Mouse (Mus musculus): ENCODE data around the gene Sipa1l1.

Sipa1l1 gene

DNA sequence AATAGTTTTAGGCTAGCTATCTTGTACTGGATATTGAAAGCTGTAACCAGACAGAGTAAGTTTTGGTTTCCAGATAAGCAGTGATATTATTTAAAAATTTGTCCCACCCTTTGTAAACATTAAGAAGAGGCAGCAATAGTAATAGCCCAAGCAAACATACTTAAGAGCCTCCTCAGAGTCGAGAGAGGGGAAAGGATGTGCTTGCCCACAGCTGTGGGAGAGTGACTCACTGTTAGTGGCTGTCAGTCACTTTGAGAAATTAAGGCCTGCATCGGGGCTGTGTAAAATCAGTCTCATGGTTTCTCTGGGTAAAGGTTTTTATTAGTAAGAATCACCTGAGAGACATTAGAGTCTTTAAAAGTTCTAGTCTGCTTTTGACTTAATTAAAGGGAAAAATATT lies 40.6 kb downstream of the Sipa1l1 start:
- DNase-seq (ENCODE audit: low spot score): no peak

DNA sequence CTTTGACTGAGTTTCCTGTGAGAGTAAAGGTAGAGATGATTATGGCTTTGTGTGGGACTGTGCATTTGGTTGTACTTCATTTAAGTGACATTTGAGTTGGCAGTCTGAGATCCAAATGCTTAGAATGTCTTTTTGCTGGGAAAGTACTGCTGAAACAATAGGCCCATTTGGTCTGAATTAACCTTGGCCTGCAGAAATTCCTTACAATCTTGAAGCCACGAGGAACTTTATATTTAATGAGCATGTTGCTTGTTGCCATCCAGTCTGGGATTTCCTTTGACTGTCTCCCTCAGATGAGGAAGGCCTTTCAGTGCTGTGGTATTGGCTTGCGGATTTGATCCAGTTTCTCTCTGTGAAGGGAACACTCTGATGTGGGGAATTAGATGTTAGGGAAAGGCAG lies 43.9 kb downstream of the Sipa1l1 start:
- DNase-seq (ENCODE audit: low spot score): no peak

DNA sequence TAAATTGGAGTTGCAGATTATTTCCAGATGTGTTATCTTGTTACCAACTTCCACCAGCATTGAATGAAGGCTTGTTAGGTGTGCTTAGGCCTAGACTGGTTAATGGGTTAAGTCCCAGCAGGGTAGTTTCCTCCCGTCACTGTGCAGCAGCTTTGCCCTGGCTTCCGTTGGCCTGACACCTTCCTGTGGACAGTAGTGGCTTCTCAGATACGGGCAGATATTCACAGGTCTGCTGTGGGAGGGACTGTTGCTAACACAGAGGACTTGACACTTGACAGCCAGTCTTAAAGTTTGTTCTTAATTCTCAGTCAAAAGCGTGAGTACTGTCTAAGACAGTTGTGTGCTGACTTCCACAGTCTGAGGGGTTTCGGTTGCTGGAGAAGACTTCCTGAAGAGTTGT lies 45.8 kb downstream of the Sipa1l1 start:
- DNase-seq (ENCODE audit: low spot score): no peak

DNA sequence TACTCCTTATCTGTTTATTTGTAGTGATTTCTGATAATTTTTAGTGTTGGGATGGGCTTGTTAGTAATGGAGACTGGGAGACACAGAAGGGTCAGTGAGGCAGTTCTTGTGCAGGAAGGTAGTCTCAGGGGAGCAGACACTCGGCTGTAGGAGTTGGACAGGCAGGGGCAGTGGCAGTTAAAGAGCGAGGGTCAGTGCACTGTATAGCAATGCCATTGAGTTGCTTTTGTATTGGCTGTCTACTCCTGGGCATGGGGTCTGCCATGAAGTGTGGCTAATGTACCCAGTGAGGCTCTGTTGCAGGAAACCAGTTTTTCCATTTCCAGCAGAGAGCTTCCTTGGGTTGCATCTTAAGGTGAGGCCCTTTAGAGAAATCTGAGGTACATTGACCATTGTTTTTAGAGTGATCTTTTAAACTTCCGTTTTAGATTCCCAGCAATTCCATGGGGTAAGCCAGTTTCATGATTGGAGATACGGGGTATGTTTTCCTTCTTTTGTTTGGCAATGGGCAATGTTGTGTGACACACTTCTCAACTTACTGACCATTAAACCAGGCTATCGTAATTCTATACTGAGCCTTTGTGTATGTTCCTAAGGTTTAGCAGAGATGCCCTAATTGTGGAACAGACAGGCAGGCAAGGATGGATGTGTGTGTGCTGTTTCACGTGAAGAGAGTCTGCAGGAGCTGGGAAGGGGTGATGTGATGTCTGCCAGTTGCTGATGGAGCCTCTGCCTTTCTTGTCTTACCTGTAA lies 47.9 kb downstream of the Sipa1l1 start:
- DNase-seq (ENCODE audit: low spot score): no peak

DNA sequence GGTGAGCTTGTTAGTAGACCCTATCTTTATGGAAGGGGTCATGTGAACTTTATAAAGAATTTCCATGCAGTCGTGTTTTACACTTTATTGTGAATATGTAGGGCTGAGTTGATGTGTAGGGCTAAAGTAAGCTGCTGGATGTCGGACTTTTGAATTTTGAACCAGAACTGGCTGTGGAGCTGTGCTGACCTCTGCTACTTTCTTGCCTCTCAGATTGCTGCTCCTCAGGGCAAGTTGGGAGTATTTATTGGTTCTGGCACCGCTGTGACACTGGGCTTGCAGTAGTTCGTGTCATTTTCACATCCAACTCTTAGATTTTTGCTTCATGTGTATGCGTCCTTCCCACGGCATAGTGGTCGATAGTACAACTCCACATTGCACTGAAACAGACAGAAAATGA lies 49.1 kb downstream of the Sipa1l1 start:
- DNase-seq (ENCODE audit: low spot score): no peak

DNA sequence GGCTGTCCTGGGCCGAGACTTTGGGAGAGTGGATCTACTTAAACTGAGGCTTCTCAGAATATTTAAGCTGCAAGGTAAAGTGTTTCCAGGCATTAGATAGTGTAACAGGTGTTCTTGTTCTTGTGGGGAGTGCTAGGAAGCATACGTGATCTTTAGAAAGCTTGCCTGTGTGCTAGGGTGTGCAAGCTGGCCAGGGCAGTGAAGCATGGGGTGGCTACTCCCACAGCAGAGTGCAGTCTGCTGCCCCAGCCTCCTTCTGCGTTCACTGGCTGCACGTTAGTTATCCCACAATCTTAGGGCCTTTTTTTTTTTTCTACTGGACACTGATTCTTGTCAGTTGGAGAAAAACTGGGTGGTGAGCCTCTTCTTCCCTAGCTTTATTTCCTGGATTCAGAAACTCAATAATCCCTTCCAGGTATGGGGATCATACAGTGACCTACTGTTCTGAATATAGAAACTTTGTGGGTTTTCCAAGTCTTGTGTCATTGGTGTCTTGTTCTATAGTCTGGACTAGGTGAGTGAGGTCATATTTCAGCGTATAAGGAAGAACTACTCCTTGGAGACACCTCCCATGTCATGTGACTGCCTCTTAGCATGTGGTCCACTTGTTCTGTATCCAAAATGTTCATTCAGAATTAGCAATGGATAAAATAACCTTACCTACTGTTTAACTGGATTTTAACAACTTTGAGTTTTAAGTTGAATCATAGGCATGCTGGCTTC lies 51.4 kb downstream of the Sipa1l1 start:
- DNase-seq (ENCODE audit: low spot score): no peak

DNA sequence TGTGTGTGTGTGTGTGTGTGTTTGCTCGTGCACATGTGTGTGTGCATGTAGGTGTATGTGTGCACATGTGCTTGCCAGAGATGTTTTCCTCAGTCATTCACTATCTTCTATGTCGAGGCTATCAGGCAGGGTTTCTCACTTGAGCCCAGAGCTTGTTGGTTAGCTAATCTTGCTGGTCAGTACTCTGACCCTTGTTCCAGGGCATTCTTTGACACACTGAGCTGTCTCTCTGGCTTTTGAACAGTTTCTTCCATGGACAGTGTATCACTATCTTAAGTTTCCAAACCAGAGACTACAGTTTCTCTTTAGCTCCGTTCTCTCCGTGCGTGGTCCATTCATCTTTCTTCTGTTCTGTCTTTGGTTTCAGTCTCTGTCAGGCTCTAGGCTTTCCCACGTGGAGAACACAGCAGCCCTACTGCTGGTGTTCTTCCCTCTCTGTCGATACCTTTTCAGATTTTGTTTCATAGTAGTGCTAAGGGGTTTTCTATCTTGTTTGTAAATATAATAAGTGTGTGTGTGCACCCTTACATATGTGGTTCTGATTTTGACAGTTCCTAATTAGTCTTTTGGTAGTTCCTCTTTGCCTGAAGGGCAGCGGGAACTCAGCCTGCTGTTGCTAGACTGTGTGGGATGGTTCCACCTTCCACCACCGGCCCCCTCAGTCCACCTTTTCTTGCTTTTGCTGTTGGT lies 54.2 kb downstream of the Sipa1l1 start:
- DNase-seq (ENCODE audit: low spot score): no peak

DNA sequence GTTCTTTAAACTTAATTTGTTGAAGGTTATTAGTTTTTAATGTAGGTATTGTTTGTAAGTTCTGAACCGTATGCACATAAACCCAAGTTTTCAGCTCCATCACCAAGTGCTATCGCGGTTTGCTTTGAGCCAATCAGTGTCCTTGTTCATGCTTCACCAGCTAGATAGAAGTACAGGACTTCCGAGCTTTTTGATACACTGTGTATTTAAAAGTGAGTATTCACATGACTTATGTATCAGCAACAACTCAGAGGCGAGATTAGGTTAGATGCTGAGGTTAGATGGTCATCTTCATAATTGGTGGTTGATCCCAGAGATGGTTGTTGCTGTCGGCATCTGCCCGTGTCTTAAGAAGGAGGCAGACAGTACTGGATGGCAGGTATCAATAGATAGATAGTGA lies 55.7 kb downstream of the Sipa1l1 start:
- no peak for DNase-seq (ENCODE audit: low spot score)

DNA sequence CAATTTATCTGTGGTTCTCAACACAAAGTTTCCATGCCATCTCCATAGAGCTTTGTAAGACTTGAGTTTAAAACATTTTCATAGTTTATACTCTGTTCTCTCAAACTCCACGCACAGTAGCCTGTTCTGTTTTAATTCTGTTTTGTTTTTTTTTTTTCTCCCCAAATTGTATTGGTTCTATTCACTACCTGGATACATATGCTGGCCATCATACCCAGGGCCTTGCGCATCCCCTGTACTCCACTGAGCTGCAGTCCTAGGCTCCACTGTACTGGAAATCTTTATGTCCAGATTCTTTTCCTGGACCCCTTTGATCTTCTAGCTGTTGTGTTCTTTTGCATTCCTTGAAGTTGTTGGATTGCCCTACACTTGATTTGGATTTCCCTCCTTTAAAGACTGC lies 56.2 kb downstream of the Sipa1l1 start:
- DNase-seq (ENCODE audit: low spot score): no peak

DNA sequence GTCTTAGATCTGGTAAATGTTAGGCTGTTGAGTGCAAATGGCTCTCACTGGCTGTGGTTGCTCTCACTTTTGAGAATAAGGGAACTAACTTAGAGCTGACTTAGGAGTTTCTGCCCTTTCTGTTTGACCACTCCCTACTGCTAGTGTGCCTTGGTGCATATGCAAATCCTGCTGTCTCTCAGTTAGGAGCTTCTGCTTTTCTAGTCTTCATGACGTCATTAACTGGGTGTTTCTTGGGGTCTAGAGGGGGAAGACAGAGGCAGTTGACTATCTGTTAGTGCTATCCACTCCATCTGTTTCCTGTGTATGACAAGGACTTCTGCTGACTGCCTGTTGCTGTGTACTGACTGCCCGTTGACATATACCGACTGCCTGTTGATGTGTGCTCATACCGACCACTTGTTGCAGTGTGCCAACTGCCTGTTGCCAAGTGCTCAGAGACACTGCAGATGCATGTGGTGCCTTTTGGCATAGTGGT lies 56.7 kb downstream of the Sipa1l1 start:
- DNase-seq (ENCODE audit: low spot score): no peak

DNA sequence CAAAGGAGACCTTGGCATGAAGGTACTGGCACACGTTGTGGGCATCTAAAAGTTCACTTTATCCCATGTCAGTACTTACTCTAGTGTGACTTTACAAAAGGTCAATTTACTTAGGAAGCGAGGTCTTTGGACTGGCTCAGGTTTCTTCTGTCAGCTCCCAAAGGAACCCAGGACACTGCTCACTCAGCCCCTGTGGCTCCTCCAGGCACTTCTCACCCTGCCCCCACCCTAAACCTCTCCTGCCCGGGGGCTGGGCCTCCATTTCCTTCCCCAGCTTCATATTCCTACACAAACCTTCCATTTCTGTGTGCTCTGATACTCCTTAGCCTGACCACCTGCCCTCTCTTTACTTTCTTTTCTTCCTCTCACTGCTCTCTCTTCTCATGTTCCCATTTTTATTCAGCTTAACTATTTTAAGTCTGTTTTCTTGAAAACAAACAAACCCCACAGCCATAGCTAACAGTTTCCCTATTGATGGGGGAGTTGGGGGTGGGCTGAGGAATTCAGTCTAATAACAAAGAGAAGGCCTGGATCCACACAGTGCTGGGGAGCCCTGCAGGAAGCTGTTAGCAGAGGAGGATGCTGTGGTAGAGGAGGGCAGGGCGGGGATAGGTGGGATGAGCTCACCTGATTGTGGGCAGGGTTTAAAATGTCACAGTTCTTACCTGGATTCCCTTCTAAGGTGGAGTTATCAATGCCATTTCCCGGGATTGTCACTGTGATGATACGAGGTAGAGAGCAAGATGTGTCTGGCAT lies 57.4 kb downstream of the Sipa1l1 start:
- no peak for DNase-seq (ENCODE audit: low spot score)

DNA sequence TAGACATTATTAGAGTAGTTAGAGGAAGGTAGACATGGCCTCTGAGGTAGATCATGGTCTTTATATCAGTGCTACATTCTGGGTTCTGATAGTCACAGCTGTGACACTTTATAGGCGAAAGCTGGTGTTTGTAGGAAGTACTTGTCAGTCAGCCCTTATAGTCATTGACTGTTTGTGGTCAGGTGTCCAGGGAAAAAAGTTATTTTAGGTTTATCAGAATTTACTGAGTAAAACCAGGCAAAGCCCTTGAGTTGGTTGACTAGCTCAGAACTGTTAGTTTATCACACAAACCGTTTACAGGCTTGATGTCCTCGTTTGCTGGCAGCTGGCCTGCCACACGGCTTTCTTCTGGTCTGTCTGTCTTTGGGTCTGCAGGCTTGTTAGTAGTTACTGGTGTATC lies 61.0 kb downstream of the Sipa1l1 start:
- no peak for DNase-seq (ENCODE audit: low spot score)

DNA sequence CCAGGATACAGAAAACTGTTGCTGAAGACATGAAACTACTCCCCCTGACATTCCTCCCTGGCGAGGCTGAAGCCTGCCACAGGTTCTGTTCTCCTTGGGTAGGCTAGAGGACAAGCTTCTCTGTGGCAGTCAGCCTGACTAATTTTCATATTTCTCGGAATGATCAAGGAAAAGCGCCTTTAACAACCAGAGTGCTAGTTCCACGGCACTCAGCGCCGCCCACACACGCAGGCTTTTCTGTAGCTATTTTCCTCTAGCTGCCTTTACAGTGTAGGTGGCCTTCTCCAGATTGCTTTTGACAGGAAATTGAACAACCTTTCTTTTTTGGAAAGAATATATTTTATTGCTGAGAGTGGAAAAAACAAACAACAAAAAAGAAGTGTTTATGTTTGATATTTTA lies 62.1 kb downstream of the Sipa1l1 start:
- no peak for DNase-seq (ENCODE audit: low spot score)

DNA sequence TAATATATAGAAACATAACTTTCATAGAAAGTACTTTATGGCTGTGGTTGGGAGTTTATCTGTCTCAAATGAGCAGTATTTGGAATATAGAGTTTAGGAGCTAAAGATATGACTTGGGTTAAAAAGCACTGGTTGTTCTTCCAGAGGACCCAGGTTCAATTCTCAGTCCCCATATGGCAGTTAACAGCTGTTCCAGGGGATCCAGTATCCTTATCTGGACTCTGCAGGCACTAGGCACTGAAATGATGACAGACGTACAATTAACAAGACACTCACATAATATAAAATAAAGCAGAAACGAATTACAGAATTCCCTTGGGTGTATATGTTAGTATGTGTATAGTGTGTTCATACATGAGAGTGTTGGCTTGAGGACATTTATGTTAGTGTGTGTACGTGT lies 64.1 kb downstream of the Sipa1l1 start:
- no peak for DNase-seq (ENCODE audit: low spot score)

DNA sequence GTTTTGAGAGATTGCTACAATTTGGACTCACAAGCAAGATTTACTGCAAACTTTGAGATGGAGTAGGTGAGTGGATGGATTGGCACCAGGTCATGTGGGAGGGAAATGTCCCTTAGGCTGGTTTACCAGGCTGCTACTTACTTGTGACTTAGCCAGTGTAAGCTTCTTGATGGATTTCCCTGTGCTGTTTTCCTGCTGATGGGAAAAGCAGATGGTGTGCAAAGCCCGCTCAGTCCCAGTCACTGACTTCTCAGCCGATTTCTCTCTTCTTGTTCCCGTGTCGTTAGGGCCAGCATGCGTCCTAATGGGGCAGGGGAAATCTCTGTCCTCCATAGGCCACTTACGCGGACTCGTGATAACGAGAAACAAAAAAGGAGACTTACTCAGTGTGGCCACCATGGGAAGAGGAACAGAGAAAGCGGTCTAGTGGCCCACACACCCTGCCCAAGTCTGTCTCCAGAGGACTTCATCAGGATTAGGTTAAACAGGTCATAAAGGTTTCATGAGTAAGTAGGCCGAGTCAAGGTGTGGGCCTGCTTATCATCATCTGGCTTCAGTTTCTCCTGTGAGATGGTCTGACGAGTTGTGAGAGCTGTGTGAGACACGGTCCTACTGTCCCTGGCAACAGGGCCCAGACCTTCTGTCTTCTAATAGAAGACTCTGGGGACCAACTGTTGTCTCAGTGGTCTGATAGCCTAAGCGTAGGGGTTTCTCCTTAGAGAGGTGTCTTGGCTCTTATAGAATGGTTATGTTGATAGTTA lies 65.5 kb downstream of the Sipa1l1 start:
- DNase-seq (ENCODE audit: low spot score): no peak

DNA sequence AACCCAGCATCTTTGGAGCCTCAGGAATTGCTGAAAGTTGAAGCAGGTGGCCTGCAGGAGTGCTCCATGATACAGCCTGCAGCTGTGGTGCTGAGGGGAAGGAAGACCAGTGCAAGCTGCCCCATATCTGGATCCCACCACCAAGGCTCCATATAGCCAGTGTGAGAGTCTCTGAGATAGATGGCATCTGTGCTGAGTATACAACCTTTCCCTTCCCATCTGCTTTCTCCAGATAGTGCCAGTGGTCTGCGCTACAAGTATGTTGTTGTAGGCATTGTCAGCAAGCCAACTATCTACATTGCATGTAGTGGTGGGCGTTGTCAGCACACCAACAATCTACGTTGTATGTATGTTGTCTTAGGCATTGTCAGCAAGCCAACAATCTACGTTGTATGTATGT lies 68.0 kb downstream of the Sipa1l1 start:
- no peak for DNase-seq (ENCODE audit: low spot score)

DNA sequence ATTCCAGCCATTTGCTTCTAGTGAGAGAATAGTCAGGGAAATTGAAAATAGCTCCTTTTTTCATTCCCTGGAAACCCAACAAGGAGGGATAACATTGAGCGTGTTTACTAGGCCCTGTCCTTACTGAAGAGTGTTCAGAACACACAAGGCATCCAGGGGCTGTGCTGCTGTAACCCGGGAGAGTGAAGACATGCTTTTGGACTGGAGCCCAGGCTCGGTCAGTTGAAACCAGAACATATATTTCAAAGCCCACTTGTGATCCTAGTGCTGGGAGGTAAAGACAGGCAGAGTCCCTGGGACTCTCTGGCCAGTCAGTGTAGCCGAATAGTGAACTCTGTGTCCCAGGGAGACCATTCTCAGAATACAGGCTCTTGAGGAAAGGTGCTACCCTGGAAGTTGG lies 68.8 kb downstream of the Sipa1l1 start:
- DNase-seq (ENCODE audit: low spot score): no peak

DNA sequence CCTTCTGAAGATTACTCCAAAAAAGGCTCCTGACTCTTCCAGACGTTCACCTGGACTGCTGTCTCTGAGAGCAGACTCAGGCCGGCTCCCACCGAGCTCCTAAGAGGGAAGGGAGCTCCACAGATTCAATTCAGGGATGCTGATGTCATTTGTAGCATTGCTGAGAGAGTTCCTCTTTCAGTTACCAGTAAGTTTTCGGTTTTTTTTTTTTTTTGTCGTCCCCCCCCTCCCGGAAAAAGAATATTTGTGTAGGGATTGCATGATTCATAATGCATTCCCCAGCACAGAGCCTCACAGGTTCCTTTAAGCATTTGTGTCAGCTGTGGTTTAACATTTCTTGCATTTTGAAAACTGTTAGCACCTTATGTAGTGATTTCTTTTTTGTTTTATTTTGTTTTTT lies 71.6 kb downstream of the Sipa1l1 start:
- no peak for DNase-seq (ENCODE audit: low spot score)

DNA sequence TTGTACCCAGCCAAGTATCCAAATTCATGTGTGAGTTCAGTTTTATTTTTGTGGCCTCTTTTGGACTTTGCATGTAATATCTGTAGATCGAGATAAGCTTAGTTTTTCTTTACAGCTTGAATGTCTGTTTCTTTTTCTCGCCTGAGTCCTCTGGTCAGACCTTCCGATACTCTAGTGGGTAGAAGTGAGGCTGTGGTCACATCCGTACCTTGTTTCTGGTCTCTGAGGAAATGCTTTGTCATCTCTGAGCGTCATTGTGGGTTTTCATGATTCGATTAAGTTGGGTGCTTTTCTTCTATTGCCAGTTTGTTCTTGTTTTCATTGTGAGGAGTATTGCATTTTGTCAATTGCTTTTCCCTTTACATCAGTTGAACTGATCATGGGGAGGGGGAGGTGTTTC lies 76.1 kb downstream of the Sipa1l1 start:
- DNase-seq (ENCODE audit: low spot score): no peak

DNA sequence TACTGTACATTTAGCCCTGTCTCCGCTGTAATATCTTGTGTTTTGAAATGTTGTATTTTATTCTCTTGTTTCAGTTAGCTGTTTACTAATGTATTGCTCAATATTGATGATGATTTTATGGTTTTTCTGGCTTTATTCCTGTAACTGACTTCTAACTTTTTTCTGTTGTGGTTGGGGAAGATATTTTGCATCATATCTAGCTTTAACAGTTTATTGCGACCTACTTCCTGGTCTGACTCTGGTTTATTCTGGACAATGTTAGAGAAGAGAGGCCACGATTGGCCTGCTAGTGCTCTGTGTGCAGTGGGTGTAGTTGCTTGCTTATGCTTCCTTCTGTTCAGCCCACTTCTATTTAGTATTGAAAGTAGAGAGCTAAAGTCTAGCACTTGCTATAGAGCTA lies 77.3 kb downstream of the Sipa1l1 start:
- DNase-seq (ENCODE audit: low spot score): no peak

DNA sequence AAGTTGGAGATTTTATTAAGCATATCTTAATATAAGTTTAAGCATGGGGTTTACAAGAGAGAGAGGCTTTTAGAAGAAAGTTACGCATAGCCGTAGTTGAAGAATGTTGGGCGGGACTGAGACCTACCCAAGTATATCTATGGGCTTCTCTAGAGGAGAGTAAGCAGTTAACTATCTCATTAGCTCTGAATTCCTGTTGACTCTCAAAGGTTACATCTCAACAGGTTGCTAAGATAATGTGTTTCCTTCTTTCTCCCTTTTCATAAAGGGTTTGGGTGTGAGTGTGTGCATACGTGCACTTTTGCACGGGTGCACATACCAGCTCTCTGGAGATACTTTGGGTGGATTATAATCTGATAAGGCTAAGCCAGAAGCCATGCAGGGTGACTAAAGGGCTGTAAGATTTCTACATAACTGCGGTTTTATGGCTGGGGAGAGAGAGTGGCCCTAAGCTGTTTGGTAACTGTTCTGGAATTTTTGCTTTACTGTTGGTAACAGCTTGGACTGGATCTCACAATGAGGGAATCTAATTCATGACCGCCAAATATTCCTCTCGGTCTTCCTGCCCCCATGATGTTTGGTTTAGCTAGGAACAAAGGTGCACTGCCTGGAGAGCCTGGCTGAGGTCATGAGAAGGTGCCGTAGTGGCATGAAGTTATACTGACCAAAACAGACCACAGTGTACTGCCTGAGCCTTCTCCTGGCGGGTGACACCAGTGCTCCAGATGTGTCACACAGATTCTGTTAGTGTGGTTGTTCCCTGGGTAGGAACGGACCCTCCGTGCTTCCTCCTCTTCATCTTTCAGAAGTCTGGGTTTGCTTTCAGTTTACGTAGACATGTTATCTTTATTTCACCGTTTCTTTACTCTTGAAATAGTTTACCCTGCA lies 78.5 kb downstream of the Sipa1l1 start:
- DNase-seq (ENCODE audit: low spot score): no peak

Data from c-Kit-positive CD71-positive TER-119-positive erythroid progenitor cells, embryonic 14.5 days (primary cell).